Mouse (Mus musculus): ENCODE measurements at regions not wholly inside any gene's neighbourhood (a gene's known extent, or its start where the extent isn't known, plus 50 kb on each side); places are given as distances from the start of the nearest gene placed in this dataset.

- TF ChIP-seq EP300 (IDR thresholded peaks at IDR 0.05) (no peak), CTCF (IDR thresholded peaks at IDR 0.05) (no peak)
Observed at GRCm38 (mm10) chr7:72835423-72835822, 529.0 kb upstream of the Mctp2 start.
